Mouse (Mus musculus) urinary bladder, postnatal 14 days (tissue): ENCODE results near the gene A830018L16Rik.
"Not testable (repeated sequence)": the region's sequence is repeated elsewhere in the genome, so short reads cannot be mapped to it uniquely, and the experiment has no call there.

ENCODE experiments used
- DNase-seq: peaks from one replicate; pipeline ENCODE4 v3.0.0; 2021; ENCODE audit warnings: low spot score

A830018L16Rik gene

DNA sequence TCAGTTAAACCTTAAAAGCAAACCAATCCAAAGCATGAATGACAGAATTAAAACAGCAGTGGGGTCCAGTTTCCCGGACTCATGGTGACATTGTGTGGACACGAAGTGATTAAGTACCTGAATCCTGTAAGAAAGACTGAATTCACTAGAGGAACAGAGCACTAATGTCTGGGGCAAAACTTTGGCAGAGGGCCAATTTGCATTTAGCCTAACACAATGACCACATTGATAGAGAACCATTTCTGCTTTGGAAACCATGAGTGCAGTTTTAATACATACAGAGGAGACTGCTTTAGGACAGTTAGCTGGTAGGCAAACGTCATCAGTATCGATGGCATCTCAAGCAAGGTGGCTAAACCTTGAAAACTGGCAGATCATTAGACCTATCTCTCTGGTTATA lies 586.7 kb downstream of the A830018L16Rik start:
- DNase-seq = no peak

DNA sequence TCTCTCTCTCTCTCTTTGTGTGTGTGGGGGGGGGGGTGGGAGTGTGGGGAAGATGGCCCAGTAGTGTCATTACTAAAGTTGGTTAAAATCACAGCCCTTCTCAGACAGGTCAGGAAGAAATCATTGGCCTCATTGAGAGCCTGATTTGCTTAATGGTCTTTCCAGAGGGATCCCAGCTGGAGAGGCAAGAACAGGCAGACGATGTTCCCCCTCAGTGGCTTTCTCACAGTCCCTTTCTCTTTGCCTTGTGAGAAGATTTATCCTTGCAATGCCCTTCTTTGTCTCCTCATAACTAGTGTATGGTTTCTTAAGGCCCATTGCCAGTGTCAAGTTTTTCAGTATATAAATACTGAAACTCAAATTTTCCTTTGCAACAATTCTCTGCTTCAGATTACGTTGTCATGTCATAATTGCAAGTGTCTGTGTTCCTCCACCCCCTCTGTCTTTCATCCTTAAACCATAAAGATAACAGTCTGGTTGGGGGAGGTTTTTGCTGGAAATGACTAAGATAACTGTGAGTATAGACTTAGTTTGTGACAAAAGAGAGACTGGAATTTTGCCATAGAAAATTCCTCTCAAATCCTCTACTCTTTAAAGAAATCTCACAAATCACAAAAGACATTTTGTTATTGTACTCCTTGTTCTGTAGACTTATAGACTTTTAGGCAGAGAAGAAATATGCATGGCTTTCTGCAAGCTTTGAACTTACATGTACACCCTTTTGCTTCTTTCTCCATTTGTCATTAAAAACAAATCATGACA lies 595.1 kb downstream of the A830018L16Rik start:
- DNase-seq = no peak

DNA sequence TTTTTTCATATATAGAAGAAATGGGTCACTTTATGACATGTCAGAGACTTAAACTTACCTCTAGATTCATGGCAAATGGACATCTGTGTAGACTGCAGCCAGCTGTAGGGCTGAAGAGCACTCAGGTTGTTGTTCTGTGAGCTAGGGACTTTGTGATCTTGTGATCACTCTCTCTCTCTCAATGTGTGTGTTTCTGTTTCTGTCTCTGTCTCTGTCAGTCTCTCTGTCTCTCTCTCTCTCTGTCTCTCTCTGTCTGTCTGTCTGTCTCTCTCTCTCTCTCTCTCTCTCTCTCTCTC lies 595.6 kb downstream of the A830018L16Rik start:
- DNase-seq = no peak

DNA sequence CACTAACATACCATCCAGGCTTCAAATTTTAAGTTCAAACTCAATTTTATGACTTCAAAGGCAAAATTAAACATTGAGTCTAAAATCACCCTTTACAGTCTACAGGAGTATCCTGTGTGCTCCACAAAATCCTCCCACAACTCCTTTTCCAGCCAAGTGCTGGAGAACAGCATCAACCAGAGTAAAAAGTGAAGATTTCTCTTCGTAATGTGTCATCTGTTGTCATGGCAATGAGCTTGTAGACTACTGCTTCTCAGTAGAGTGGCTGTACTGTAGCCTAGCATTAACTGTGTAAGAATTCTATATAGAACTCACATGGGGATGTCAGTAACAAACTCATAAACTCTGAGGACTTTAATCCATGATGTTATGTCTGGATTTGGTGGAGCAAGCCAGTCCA lies 596.7 kb downstream of the A830018L16Rik start:
- no peak for DNase-seq

DNA sequence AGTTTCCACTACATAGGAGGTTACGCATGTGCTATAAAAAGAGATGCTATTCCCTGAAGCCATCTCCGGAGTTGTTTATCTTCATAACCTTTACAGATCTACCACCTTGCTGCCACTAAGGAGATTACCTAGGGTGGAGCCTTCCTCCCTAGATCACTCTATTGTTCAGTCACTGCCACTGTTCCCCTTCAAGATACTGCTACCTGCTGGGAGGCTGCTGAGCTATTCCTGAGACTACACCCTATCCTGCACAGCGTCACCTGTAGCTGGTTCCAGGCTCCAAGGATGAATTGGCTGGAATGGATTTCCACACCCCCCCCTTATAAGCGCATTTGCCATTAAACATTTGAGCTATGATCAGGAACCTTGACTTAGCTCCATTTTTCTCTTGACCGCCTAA lies 606.7 kb downstream of the A830018L16Rik start:
- DNase-seq = not testable (repeated sequence)
